Mouse (Mus musculus): ENCODE results near the gene Sh3bgrl.

Sh3bgrl gene

GRCm38 (mm10) chrX:109228720-109229119 is 133.6 kb downstream of the Sh3bgrl start:
- in situ Hi-C loops (cut with MboI; ENCODE audit: low sequenced_read_pairs): no loop called here

GRCm38 (mm10) chrX:109235383-109236036 is 140.3 kb downstream of the Sh3bgrl start:
- in situ Hi-C loops (cut with MboI; ENCODE audit: low sequenced_read_pairs): no loop called here

- in situ Hi-C loops (cut with MboI; ENCODE audit: low sequenced_read_pairs): no loop called here
Measured at GRCm38 (mm10) chrX:109238163-109238562, 143.0 kb downstream of the Sh3bgrl start.
